In the genomic region with DNA sequence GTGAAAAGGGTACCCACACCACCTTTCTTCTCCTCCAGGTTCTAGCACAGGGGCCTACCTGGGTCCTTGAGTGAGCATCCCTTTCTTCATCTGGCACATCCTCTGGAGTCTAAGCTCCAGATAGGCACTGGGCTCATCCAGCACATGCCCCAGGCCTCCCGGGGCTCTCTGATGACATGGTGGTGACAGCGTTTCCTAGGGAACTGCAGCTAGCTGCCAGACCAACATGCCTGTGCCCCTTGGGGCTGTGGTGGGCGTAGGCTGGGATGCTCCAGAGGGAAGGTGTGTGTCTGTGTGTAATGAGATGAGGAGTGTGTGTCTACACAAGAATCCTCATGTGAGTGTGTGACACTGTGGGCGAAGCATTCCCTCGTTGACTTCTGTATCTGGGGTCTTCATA, we compare ENCODE assay signal across 17 mouse cellular contexts. TPM values are rescaled to one million over a fixed set of nuclear protein-coding genes. Genes with fewer than 3 reads are reported as not detected.
DNase-seq lines count a peak whose midpoint lies in the region; ATAC-seq lines count a peak whose summit lies in the region.
"Had no signal": no experiment of that assay in that cellular context is flagged by ENCODE, and none has a peak within 500 bp of the region (broad histone marks: within the 10 kb centered on the region; RNA-seq: fewer than 3 reads in every experiment).

No protein-coding gene starts in this region.

- no peak overlapping the region for H3K9ac ChIP-seq in embryonic facial prominence, embryonic 15.5 days

- WGBS in embryonic facial prominence, embryonic 15.5 days, result 54% methylated on average over 5 of the region's 5 CpGs

- peak; percentile 33 for DNase-seq in left cerebral cortex, postnatal 4 days
- DNase-seq in left cerebral cortex, postnatal 36 days (ENCODE audit: low spot score in 2 of 2), result no peak
- DNase-seq in retina, postnatal 1 day, result peak; percentile 64
- DNase-seq in retina, embryonic 14.5 days (ENCODE audit: low spot score), result no peak
- DNase-seq in heart, postnatal 10 days, result no peak
- DNase-seq in T-cell, adult 2 months (ENCODE audit: low spot score), result no peak
- DNase-seq: adrenal gland, adult 8-10 months; gastrocnemius, adult 2 months; heart, postnatal 14 days; kidney, adult 8-10 months; kidney, postnatal 14 days; lung, adult 2 months; thymus, postnatal 14 days had no signal

- no peaks in the 10 kb centered on the region for H3K27me3 ChIP-seq in embryonic facial prominence, embryonic 15.5 days

- no peaks in the 10 kb centered on the region for H3K9me3 ChIP-seq in embryonic facial prominence, embryonic 15.5 days (replicated peaks)
- H3K9me3 ChIP-seq: heart, embryonic 10.5 days had no signal

- no peak overlapping the region for H3K4me3 ChIP-seq in embryonic facial prominence, embryonic 15.5 days (replicated peaks)
- H3K4me3 ChIP-seq: gastrocnemius, adult 2 months; heart, embryonic 10.5 days had no signal

- H3K4me1 ChIP-seq in embryonic facial prominence, embryonic 15.5 days, result peaks cover 55% of the 10 kb centered on the region

- H3K36me3 ChIP-seq in embryonic facial prominence, embryonic 15.5 days, result no peaks in the 10 kb centered on the region
- H3K36me3 ChIP-seq: heart, embryonic 10.5 days had no signal

- intact Hi-C loops in left cerebral cortex, postnatal 4 days (cut with DNase I), result no loop called here
- intact Hi-C loops in left cerebral cortex, postnatal 36 days (cut with DNase I), result no loop called here
- intact Hi-C loops in heart, postnatal 10 days (cut with DNase I), result no loop called here

- no peak overlapping the region for H3K4me2 ChIP-seq in embryonic facial prominence, embryonic 15.5 days (replicated peaks)
- H3K4me2 ChIP-seq: liver, embryonic 11.5 days had no signal

- no peak overlapping the region for H3K27ac ChIP-seq in embryonic facial prominence, embryonic 15.5 days (replicated peaks)
- H3K27ac ChIP-seq: gastrocnemius, adult 2 months had no signal

- peak; percentile 48 for ATAC-seq in embryonic facial prominence, embryonic 15.5 days (ENCODE audit: insufficient number of reproducible peaks, low FRiP score, low TSS enrichment, low read depth)
- ATAC-seq: inflammation-experienced regulatory T-cells, adult 6 months had no signal

RNA-seq across cellular contexts. Expression of gene Pwwp2b, which starts 31.3 kb away (rescaled TPM):
- 1 to 10 TPM; 6.2 to 6.7 TPM for total RNA-seq in left cerebral cortex, postnatal 4 days (2021)
- total RNA-seq in left cerebral cortex, postnatal 36 days (2021), result 10 to 100 TPM; 11.7 to 11.8 TPM
- 16.1 and 18.9 TPM in 2 replicates for polyA plus RNA-seq in embryonic facial prominence, embryonic 15.5 days (2015; fragmentation: Nextera tagmentation; extraction: Ambion mirVana)
- 1 to 10 TPM; 8.1 to 9.8 TPM for total RNA-seq in heart, postnatal 10 days (2021)

Comparison
In these comparisons a context has a peak if more than half of its experiments do, and no peak if none do; other contexts are left out.
1. DNase-seq: peak in left cerebral cortex, postnatal 4 days (single experiment) and retina, postnatal 1 day (single experiment); none in left cerebral cortex, postnatal 36 days (0 of 2), retina, embryonic 14.5 days (single experiment), heart, postnatal 10 days (0 of 2) and T-cell, adult 2 months (single experiment).